Mouse (Mus musculus) CH12.LX (cell line): ENCODE measurements around the gene Fgf12. TPM values are rescaled to one million over a fixed set of nuclear protein-coding genes. Genes with fewer than 3 reads are reported as not detected.

Experiments
- DNase-seq: peaks from one replicate; pipeline ENCODE4 v3.0.0-alpha.2; 2013; ENCODE audit errors: extremely low read depth
- H3K27ac ChIP-seq: 2 replicates; pipeline ENCODE4 v1.5.1; 2012; ENCODE audit warnings: low read depth, mild to moderate bottlenecking, control low read depth, moderate library complexity; ENCODE audit not compliant: insufficient read depth
- H3K27me3 ChIP-seq: replicated peaks from 2 replicates; pipeline ENCODE3; 2012; ENCODE audit warnings: inconsistent platforms
- H3K36me3 ChIP-seq, 2 experiments: replicated peaks in 1 of 2; 2 replicates each; pipeline versions ENCODE3 to v1.6.1; 2012; ENCODE audit warnings: inconsistent platforms in 1 of 2, low read length in 1 of 2, mild to moderate bottlenecking in 1 of 2, mixed read lengths in 1 of 2, moderate library complexity in 1 of 2; ENCODE audit not compliant: control insufficient read depth in 1 of 2, insufficient read depth in 1 of 2
- H3K4me1 ChIP-seq, 2 experiments: 2 replicates each; pipeline ENCODE4 v1.6.1; 2012; ENCODE audit warnings: inconsistent platforms in 1 of 2, moderate library complexity in 1 of 2; ENCODE audit not compliant: insufficient read depth in 2 of 2, control insufficient read depth in 1 of 2
- H3K4me2 ChIP-seq: 2 replicates; pipeline ENCODE4 v1.6.1; 2012; ENCODE audit warnings: low read depth, mild to moderate bottlenecking, control low read depth; ENCODE audit not compliant: poor library complexity, insufficient read depth, severe bottlenecking
- H3K4me3 ChIP-seq, 3 experiments: fragments of 150-350 bp in 1 of 3; sonication (generic) in 1 of 3; replicated peaks in 1 of 3; 2 replicates each; pipeline versions ENCODE3 to v1.5.1; 2011 to 2012; ENCODE audit warnings: low read depth in 2 of 3, low read length in 2 of 3, mild to moderate bottlenecking in 2 of 3, moderate library complexity in 2 of 3, control low read depth in 1 of 3, improper control_type of control experiment in 1 of 3, inconsistent platforms in 1 of 3, mixed read lengths in 1 of 3; ENCODE audit not compliant: poor library complexity in 1 of 3
- H3K79me2 ChIP-seq: replicated peaks from 2 replicates; pipeline ENCODE4 v1.6.1; 2012; ENCODE audit warnings: mild to moderate bottlenecking, moderate library complexity; ENCODE audit not compliant: control insufficient read depth, poor library complexity, insufficient read depth, severe bottlenecking; ENCODE audit errors: extremely low read depth
- H3K9ac ChIP-seq: 2 replicates; pipeline ENCODE4 v1.6.1; 2012; ENCODE audit warnings: low read depth, mild to moderate bottlenecking, control low read depth, moderate library complexity; ENCODE audit not compliant: insufficient read depth
- H3K9me3 ChIP-seq: replicated peaks from 2 replicates; pipeline ENCODE3; 2012; ENCODE audit warnings: low read length, inconsistent platforms, mixed read lengths
- BHLHE40 ChIP-seq: IDR thresholded peaks from 2 replicates; pipeline ENCODE4 v1.6.1; 2011; ENCODE audit warnings: mild to moderate bottlenecking, low read depth, low read length, improper control_type of control experiment
- CHD2 ChIP-seq: IDR thresholded peaks from 2 replicates; pipeline ENCODE4 v1.6.1; 2011; ENCODE audit warnings: low read length, improper control_type of control experiment
- CTCF ChIP-seq, 2 experiments: IDR thresholded peaks in 1 of 2; conservative IDR thresholded peaks in 1 of 2; 2 replicates each; pipeline ENCODE4 v1.5.1; 2011 to 2012; ENCODE audit warnings: low read depth in 2 of 2, low read length in 2 of 2, improper control_type of control experiment in 1 of 2, inconsistent platforms in 1 of 2, mild to moderate bottlenecking in 1 of 2, moderate library complexity in 1 of 2
- ELF1 ChIP-seq: IDR thresholded peaks from 2 replicates; pipeline ENCODE4 v1.6.1; 2014; ENCODE audit warnings: low read depth, mild to moderate bottlenecking, inconsistent platforms, low read length, improper control_type of control experiment
- EP300 ChIP-seq: IDR thresholded peaks from 2 replicates; pipeline ENCODE4 v1.6.1; 2011; ENCODE audit warnings: low read length, improper control_type of control experiment
- GABPA ChIP-seq: IDR thresholded peaks from 2 replicates; pipeline ENCODE4 v1.6.1; 2012; ENCODE audit warnings: low read depth, low read length, improper control_type of control experiment, inconsistent platforms; ENCODE audit not compliant: insufficient replicate concordance
- HCFC1 ChIP-seq: IDR thresholded peaks from 2 replicates; pipeline ENCODE4 v1.6.1; 2012; ENCODE audit warnings: low read depth, mild to moderate bottlenecking, inconsistent platforms, low read length, improper control_type of control experiment
- IRF4 ChIP-seq: IDR thresholded peaks from 2 replicates; pipeline ENCODE4 v1.6.1; 2014; ENCODE audit warnings: low read depth, mild to moderate bottlenecking, inconsistent platforms, low read length, improper control_type of control experiment
- JUN ChIP-seq: IDR thresholded peaks from 2 replicates; pipeline ENCODE4 v1.6.1; 2011; ENCODE audit warnings: low read depth, mild to moderate bottlenecking, low read length, improper control_type of control experiment, moderate library complexity; ENCODE audit not compliant: insufficient read depth
- JUND ChIP-seq: conservative IDR thresholded peaks from 2 replicates; pipeline ENCODE4 v1.6.1; 2011; ENCODE audit warnings: low read depth, low read length, improper control_type of control experiment
- MAX ChIP-seq: IDR thresholded peaks from 2 replicates; pipeline ENCODE4 v1.6.1; 2011; ENCODE audit warnings: low read length, improper control_type of control experiment
- MAZ ChIP-seq: IDR thresholded peaks from 2 replicates; pipeline ENCODE4 v1.6.1; 2012; ENCODE audit warnings: low read depth, mild to moderate bottlenecking, inconsistent platforms, low read length, improper control_type of control experiment, moderate library complexity
- POLR2AphosphoS2 ChIP-seq: IDR thresholded peaks from 2 replicates; pipeline ENCODE4 v1.6.1; 2011; ENCODE audit warnings: low read depth, low read length, improper control_type of control experiment
- RAD21 ChIP-seq: IDR thresholded peaks from 2 replicates; pipeline ENCODE4 v1.6.1; 2011; ENCODE audit warnings: low read depth, mild to moderate bottlenecking, low read length, improper control_type of control experiment, moderate library complexity
- SMC3 ChIP-seq: IDR thresholded peaks from 2 replicates; pipeline ENCODE4 v1.6.1; 2011; ENCODE audit warnings: low read depth, low read length, improper control_type of control experiment
- TBP ChIP-seq: conservative IDR thresholded peaks from 2 replicates; pipeline ENCODE4 v1.6.1; 2011; ENCODE audit warnings: low read depth, low read length, improper control_type of control experiment
- USF2 ChIP-seq: conservative IDR thresholded peaks from 2 replicates; pipeline ENCODE4 v1.6.1; 2011; ENCODE audit warnings: low read depth, low read length, improper control_type of control experiment
- ZC3H11A ChIP-seq: IDR thresholded peaks from 2 replicates; pipeline ENCODE4 v1.6.1; 2012; ENCODE audit warnings: low read depth, mild to moderate bottlenecking, inconsistent platforms, low read length, improper control_type of control experiment
- ZMIZ1 ChIP-seq: IDR thresholded peaks from 2 replicates; pipeline ENCODE4 v1.6.1; 2012; ENCODE audit warnings: low read depth, mild to moderate bottlenecking, inconsistent platforms, low read length, improper control_type of control experiment
- dilution Hi-C: fragments of 300-500 bp; cut with MboI; formaldehyde crosslinking; loops from 2 replicates; pipeline ENCODE4 v1.14.3; 2020; ENCODE audit warnings: low sequenced_read_pairs; ENCODE audit not compliant: extremely low pct_unique_long_range_greater_than_20kb, extremely low pct_ligation_motif_present
- in situ Hi-C: fragments of 300-500 bp; cut with MboI; formaldehyde crosslinking; loops from 3 replicates; pipeline ENCODE4 v1.14.3; 2019; ENCODE audit warnings: low sequenced_read_pairs, low pct_ligation_motif_present, low pct_unique_long_range_greater_than_20kb, mixed read lengths
- polyA plus RNA-seq: library from polyadenylated mRNA; unstranded; fragments of >175 nt; gene quantifications from 2 replicates; pipeline ENCODE4 v1.2.1, GENCODE M21; 2012; ENCODE audit warnings: low read depth; ENCODE audit not compliant: insufficient read length
- total RNA-seq, 2 experiments: library from RNA; depleted of rRNA; stranded (reverse); fragments of 300-350 nt in 1 of 2; fragments of >200 nt in 1 of 2; gene quantifications; 2 replicates each; pipeline ENCODE4 v1.2.3; 2012 to 2014

Gene Fgf12
- total and polyA plus RNA-seq, 3 experiments = not detected

GRCm38 (mm10) chr16:28212411-28212810 is 540.5 kb downstream of the Fgf12 start:
- dilution Hi-C loops (no loop called here), in situ Hi-C loops (no loop called here)
- Histone ChIP-seq H3K27me3 (no peaks in the 10 kb centered on the region), H3K9me3 (no peaks in the 10 kb centered on the region), H3K79me2 (no peaks in the 10 kb centered on the region), H3K4me2 (no peak overlapping the region), H3K27ac (no peak overlapping the region), H3K4me1 (peaks cover 0 to 5% of the 10 kb centered on the region in 2 experiments; a peak in 2 of 4 replicates), H3K36me3 (no peaks in the 10 kb centered on the region), H3K4me3 (no peak overlapping the region), H3K9ac (no peak overlapping the region)
- TF ChIP-seq MAX = no peak
- no peak for TF ChIP-seq EP300
- no peak for TF ChIP-seq JUN
- TF ChIP-seq CHD2 = no peak
- no peak for TF ChIP-seq BHLHE40
- TF ChIP-seq USF2 = no peak
- no peak for TF ChIP-seq HCFC1
- no peak for DNase-seq

GRCm38 (mm10) chr16:28156443-28156842 is 596.4 kb downstream of the Fgf12 start:
- dilution Hi-C loops = no loop called here
- H3K27me3 ChIP-seq = no peaks in the 10 kb centered on the region
- H3K9ac ChIP-seq = no peak overlapping the region
- DNase-seq = no peak
- H3K4me1 ChIP-seq = no peaks in the 10 kb centered on the region
- H3K36me3 ChIP-seq = no peaks in the 10 kb centered on the region
- H3K4me2 ChIP-seq = no peak overlapping the region
- no peak overlapping the region for H3K4me3 ChIP-seq
- no peak overlapping the region for H3K27ac ChIP-seq
- TF ChIP-seq ZMIZ1 = no peak
- in situ Hi-C loops = no loop called here
- no peaks in the 10 kb centered on the region for H3K9me3 ChIP-seq
- H3K79me2 ChIP-seq = no peaks in the 10 kb centered on the region

- TF ChIP-seq MAX (no peak), TBP (no peak), RAD21 (peak; percentile 24), USF2 (no peak), BHLHE40 (no peak), MAZ (no peak), SMC3 (peak; percentile 36), IRF4 (no peak), POLR2AphosphoS2 (no peak), ELF1 (no peak), CTCF (conservative IDR thresholded peaks at IDR 0.05 in 1 of 2, IDR thresholded peaks at IDR 0.05 in 1 of 2; ENCODE audit: low read depth in 2 of 2, low read length in 2 of 2) (peak; percentile 44 to 65), GABPA (no peak), CHD2 (no peak), JUND (no peak), ZC3H11A (no peak)
- TF ChIP-seq, all 38 proteins: peak for 3
- Histone ChIP-seq H3K4me2 (no peak overlapping the region), H3K27me3 (no peaks in the 10 kb centered on the region), H3K79me2 (no peaks in the 10 kb centered on the region), H3K4me3 (no peak overlapping the region), H3K27ac (no peak overlapping the region), H3K9me3 (no peaks in the 10 kb centered on the region), H3K9ac (no peak overlapping the region), H3K4me1 (no peaks in the 10 kb centered on the region), H3K36me3 (no peaks in the 10 kb centered on the region)
- dilution Hi-C loops = no loop called here
- DNase-seq = peak; percentile 29
- in situ Hi-C loops = no loop called here
These were observed 611.9 kb downstream of the Fgf12 start for GRCm38 (mm10) chr16:28140972-28141371.
